Mouse (Mus musculus) lung, postnatal 14 days (tissue): ENCODE data around the gene Lyl1.

Experiments used
- DNase-seq: peaks from one replicate; pipeline ENCODE4 v3.0.0; 2021

Gene Lyl1

DNA sequence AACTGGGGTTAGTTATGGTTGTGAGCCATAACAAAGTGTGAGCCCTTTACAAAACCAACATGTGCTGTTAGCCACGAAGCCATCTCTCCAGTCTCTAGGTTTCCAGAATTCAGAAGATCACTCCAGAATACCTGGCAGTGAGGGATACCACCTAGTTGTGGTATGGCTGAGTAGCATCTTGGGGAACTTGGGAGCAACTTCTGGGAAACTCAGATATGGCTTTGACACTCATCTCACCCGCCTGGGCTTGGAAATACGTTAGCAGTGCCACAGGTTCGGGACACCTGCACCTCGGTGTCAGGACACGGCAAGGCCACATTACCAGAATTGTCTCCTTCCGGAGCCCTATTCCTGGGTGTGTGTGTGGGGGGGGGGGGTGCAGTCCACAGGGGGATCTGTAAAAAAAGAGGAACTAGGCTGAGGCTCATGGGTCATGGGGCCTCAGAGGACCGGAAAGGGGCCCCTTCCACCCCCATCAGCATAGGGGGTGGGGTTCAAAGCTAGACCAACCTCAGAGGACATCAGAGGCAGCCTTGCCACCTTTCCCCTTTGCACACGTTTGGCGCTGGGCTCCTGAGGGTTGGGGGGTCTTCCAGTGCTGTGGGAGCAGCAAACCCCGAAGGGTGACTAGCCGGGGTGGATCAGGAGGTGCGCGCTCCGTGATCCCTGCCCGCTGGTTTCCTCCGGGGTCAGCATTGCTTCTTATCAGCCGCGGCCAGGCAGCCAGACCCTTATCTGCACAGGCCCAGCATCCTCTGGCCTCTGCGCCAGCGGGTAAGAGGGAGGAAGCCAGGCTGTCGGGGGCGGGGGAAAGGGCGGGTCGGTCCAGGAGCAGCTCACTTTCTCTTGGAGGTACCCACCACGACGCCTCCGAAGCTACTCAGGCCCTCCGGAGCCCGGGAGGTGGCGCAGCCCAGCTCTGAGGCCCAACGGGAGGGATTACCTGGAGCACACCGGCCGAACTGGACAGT, at the start of gene Lyl1:
Gene Lyl1 (plus strand): TSS at position 517 of the 971 bp plus-strand sequence.
- DNase-seq = peak; percentile 86

DNA sequence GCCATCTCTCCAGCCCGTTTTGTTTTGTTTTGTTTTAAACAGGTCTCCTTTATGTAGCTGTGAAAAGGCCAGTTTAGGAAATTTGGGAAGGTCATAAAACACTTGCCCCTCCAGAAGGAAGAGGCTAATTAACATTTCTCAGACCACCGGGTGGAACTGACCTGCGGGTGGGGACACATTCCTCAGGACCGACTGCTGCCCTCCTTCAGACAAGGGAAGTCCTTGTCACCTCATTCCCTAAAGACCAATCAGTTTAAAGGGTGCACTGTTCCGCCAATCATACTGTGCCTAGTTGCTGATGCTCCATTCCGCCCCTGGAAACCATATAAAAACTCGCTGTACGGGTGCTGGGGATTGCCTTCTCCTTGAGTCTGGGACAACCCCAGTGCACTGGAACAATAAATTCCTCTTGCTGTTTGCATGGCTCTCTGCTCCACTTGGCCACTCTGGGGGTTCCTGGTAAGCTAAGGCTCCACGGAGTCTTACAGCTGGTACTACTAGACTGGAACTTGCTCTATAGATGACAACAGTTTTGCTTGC, 48.1 kb upstream of the Lyl1 start:
- no peak for DNase-seq

DNA sequence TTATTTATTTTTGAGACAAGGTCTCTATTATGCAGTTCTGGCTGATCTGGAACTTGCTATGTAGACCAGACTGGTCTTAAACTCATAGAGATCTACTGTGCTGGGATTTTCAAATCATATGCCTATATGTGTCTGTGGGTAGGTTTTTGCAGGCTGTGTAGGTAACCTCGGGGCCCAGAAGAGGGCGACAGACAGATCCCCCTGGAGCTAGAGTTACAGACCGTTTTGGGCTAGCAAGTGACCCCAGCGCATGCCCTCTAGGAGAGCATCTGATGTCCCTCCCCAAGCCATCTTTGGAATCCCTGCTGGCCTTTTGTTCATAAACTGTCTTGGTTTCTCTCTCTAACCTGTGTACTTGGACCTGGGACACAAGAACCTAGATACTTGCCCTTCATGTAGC, 46.7 kb upstream of the Lyl1 start:
- no peak for DNase-seq

DNA sequence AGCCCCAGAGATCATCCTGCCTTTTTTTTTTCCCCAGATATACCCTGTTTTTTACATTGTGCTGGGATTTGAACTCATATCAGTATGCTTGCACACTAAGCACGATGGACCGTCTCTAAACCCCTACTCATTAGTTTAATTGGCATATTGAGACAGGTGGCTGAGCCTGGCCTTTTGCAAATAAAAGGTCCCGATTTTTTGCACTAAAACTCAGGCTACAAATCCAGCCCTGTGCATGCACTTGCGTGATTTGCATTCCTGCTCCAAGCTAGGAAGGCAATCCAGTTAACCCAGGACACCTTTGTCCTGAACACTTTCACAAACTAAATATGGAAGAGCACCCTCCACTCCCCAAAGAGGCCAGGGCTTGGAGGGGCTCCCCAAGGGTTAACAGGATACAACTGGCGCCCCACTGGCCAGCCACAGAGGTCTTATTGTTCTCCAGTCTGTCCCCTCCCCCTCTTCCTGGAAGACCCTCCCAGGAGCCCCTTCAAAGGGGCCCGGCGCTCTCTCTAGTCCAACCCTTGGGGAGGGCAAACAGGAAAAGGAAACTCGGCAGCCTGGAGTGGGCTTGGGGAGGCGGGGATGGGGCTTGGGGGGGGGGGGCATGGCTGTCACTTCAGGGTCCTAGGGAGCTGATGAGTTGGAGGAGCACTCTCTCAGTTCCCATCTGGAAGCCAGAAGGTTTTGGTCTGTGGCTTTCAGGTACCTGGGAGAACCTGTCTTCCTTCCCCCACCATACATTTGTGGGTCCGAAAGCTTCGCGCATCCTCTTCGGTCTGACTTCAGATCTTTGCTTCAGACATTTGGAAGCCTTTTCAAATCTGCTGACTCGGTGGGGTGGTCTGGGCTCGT, 45.7 kb upstream of the Lyl1 start:
- DNase-seq = peak; percentile 58

DNA sequence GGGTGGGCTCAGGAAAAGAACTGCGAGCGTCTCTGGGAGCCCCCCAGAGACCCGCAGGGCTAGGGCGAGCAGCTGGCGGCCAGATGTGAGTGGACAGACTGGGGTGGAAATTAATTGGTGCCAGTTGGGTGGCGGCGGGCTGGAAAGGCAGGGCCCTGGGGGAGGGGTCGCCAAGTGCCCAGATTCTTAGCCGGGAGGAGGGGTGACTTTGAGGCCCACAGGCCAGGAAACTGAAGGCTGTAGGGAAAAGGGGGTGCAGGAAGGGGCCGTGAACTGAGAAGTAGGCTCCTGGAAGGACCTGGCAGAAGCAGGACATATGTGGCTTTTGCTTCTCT, 45.1 kb upstream of the Lyl1 start:
- DNase-seq = no peak

DNA sequence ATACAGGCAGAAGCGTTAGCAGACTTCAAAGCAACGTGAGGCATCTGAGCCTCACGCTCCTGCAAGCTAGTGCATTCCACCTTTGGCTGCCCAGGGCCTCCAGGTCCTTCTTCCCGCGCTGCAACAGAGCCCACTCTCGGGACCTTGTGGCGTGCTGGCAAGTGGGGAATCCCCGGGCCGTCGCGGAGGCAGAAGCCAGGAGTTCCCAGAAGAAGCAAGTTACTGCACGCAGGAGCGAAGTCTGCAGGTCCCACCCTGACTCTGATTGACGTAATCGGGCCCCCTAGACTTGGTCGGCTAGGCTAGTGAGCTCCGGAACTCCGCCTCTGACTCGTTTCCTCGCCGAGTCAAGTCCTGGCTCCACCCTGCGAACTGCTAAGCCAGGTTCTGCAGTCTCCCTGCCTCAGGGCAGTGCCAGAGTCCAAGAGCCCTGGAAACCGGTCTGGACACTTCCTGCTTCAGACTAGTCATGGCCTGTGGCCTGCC, 44.6 kb upstream of the Lyl1 start:
- peak; percentile 86 for DNase-seq

DNA sequence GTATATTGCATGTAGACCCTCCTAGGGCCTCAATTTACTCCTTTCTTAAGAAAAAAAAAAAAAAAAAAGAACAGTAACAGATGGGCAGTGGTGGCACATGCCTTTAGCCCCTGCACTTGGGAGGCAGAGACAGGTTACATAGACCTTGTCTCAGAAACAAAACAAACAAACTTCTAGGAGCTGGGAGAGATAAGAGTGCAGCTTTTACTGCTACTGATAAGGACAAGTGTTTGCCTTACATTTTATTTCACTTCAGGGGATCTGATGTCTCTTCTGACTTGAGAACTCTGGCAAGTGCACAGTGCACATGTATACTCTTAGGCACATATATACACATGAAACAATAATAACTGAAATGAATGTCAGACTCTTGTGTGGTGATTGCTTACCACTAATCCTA, 44.1 kb upstream of the Lyl1 start:
- DNase-seq = no peak

DNA sequence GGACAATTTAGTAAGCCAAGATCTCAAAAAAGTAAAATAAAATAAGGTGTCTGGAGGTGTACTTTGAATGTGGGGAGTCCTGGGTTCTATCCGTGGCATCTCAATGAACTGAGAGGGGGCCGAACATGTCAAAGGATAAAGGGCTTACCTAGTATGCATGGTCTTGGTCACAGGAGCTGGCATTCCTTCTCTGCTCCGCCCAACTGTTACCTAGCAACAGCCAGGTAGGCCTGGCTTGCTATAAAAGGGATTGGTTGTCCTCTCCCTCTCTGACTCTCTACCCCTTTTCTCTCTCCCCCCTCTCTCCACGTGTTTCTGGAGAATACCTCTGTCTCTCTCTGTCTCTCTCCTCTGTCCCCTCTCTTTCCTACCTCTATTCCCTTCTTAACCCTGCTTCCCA, 43.6 kb upstream of the Lyl1 start:
- no peak for DNase-seq

DNA sequence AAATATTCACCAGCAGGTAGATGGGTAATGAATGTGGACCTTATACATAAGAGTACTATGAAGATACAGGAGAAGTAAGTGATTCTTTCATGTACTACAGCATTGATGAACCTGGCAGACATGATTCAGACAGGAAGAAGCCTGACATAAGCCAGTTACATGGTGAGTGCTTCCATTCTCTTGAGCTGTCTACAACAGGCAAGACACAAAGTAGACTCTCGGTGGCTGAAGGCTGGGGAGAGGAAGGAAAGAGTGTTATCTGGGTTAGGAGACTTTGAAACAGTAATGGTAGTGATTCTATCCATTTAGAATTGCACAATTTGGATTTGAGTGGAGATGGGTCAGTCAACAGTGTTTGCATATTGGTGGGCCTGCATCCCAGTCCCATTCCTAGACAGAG, 42.3 kb upstream of the Lyl1 start:
- DNase-seq = no peak

DNA sequence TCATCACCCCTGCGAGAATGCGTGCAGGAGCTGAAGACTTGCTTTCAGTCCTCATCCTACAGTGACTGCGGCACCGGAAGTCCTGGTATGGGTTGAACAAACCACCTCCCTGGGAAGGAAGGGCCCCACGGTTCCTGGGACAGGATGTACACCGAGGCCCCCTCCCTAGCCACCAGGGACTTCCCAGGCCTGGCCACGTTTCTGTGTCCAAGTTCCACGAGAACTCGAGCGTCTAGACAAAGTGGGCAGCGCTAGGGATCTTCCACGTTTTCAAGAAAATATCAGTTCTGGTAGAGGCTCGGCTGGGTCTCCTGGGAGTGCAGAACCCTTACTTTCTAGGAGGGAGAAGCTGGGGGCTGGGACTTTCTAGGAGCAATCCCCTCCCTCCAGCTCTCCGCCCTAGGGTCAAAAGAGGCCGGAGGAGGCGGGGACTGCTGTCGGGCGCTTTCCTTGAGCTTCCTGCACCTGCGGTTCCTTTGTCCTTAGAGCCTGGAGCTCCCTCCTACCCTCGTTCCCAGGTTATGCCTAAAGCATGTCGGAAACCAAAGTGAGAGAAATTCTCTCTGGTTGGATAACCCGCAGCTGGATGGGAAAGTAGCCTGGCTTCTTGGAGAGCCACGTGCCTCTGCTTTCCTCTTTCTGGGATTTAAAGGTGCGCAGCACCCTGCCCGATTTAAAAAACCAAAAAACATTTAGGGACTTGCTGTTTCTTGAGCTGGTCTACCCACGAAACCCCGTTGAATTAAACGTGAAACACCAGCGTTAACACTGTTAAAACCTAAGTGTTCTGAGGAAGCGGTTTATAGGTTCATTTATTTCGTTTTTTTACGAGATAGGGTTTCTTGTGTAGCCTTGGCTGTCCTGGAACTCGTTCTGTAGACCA, 41.1 kb upstream of the Lyl1 start:
- DNase-seq = peak; percentile 74

DNA sequence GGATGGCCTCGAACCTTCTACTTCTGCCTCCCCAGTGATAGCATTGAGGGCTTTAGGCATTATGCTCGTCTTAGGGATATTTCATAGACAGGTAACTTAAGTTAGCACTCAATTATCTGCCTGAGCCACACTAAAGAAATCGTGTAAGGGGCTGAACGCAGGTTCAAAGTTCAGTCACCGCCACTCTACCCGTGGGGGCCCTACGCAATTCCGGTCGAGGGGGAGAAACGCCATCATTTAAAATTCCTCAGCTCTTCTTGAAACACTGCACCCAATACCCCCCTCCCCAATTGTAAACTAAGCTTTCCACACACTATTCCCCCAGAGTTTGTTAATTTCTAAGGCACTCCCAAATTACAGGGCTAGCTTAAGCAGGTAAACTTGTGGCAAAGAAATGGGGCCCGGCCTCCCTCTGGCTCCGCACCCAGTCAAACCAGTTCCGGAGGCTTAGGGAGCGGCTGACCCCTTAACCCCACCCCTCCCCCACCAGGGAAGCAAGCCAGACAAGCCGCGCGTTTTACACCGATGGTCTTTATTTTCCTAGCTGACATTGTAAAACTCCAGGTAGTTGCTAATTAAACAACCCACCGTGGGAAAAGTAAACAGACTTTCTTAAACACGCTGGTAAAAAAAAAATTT, 40.3 kb upstream of the Lyl1 start:
- peak; percentile 79 for DNase-seq

DNA sequence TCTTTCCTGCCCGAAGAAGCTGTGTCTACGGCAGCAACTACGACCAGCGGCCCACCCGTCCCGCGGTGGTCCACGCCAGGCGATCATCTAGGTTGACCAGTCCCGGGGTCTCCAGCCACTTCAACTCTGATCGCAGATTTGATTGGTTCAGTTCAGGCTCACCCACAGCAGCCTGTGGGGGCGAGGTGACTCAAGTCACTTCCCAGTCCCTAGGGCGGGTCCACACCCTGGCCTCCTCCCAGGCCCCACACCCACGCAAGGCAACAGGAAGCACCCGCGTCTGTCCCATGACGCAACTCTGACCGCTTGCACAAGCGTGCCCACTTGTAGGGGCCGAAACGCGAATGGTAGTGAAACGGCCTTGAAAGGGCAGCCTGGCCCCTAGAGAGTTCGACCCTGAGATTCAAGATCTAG, 39.8 kb upstream of the Lyl1 start:
- DNase-seq = peak; percentile 96

DNA sequence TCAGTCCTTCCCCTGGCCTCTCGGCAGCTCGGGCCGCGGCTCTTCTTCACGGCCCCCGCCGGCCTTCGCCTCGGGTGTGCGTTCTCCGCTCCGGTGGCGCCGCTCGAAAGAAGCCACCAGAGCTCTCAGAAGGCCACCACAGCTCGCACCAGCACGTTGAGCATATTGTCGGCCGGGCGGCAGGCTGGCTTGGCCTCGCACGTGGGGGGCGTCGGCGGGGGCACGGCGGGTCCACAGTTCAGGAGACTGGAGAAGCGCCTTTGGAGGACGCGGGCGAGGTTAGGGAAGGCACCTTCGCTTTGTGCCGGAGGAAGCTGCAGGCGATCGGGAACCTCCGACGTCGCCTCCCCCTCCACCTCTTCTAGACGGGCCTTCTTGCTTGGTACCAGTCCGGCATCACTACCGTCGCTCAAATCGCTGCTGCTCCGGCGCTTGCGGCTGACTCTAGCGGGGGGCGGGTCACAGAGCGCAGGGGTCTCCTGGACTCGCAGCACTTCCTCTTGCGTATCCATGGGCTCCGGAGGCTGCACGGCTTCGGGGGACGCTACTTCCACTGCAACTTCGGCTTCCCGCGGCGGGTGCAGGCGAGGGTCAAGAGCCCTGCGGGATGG, 39.2 kb upstream of the Lyl1 start:
- DNase-seq = peak; percentile 50

DNA sequence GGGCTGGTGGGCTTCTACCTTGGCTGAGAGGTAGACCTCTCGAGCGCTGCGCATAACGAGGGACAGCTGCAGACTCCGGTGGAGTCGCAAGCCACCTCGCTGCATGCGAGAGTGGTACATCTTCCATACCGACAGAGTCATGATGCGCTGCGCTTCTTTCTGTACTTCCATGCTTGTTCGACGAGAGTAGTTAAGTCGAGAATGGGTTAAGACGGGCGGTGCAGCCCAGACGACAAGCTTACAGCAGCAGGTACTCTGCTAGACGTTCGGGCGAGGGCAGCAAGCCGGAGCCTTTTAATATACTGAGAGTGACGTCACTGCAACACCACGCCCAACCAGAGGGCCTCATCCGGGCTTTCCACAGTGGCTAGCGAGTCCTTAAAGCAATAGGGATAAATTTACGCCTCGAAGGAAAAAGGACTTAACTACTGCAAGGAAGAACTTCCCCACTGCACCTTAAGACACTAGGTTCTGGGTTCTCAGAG, 38.6 kb upstream of the Lyl1 start, which contains the start of gene Ier2:
Gene Ier2 (minus strand): TSS at position 272 of the 485 bp plus-strand sequence.
- peak; percentile 97 for DNase-seq

DNA sequence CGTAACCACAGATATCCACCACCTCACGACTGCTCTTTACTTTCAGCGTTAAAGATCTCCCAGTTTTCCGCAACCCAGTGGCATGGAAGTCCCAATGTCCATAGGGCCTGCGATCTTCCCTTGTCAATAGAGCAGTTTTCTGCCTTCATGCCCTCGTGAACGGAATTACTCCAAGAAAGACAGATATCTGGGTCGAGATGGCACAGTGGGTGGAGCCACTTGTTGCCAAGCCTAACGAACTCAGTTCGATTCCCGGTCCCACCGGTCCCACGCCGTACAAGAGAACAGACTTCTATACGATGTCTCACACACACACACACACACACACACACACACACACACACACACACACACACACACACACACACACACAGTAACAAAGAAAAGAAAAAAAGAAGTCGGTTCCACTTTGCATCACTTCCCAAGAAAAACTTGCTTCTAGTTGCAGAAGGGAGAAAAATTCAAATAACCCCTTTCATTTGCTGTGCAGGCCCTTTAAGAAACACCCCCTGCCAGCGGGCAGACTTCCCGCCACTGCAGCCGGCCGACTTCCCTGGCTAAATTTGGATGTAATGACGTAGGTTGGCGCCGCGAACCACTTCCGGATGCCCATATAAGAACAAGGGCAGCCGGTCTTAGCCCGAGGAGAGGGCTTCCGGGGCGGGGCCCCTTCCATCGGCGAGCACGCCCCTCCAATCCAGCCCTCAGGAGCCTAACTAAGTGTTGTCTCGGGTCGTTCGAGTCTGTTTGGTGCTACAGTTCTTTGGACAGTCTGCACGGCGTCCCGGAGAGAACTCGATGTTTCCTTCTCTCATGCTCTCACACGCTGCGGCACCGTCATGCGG, 37.6 kb upstream of the Lyl1 start:
- DNase-seq = peak; percentile 98

DNA sequence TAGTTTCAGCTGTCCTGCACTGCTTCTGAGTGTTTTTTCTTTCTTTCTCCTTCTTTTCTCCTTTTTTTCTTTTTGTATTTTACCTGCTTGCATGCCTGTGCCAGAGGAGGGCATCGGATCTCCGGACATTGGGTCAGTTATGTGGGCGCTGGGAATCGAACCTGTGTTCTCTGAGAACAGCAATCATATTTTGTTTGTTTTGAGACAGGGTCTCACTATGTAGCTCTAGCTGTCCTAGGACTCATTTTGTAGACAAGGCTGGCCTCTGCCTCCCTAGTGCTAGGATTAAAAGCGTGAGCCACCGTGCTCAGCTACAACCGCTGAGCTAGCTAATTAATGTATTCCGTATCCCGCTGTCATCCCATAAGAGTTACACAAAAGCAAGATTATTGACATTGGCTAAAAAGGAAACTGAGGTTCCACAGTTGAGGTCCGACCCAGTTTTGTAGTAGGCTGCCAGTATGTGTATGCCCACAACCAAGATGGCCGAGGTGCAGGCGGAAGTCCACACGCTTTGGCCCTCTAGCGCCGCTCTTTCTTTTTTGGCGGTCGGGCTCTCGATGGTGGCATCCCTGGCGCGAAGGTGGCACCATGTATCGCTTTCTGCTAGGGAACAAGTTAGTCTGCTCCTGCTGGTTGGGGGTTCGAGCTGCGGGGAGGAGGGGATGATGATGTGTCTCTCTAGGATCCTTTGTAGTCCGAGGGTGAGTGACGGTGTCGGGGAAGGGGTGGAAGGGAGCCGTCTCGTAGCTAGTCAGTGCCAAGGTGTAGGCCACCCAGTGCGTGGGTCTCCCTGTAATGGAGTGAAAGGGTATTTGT, 36.5 kb upstream of the Lyl1 start:
- DNase-seq = peak; percentile 81

DNA sequence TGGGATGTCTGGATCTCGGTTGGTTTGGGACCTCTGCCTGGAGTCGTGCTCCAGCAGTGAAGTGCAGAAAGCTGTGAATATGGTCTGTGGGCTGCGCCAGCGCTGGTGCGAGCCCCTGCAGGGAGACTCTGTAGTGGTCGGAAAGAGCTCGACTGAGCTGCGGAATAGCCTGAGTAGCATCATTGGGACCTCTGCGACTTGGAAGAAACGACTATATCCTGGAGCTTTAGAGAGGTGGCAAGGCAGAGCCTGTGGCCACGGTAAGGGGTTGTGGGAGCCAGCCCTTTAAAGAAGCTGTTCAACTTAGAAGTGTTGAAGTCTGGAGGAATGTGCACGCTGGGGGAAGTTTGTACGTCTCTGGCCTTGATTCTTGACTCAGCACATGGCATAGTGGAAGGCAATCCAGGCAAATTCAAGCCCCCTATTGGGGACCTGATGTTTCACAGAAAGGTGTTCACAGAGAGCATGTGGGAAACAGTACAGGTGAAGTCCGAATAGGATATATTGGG, 35.8 kb upstream of the Lyl1 start:
- DNase-seq = no peak

DNA sequence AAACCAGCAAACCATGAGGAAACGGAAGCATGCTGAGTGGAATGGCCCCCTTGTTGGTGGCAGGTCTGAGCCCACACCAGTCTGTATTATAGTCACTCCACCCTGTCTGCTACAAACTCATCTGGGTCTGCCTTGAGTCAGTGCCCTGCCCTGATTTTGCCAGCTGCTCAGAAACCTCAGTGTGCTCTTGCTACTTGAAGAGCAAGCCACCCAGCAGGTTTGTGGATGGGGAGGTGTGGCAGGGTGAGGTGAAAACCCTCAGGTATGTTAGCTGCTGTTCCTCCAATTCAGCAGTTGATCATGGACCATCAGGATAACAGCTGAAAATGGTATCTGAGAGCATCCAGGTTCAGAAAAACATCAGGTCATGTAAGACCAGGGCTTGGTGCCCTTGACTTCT, 33.2 kb upstream of the Lyl1 start:
- DNase-seq = no peak
